ENCODE assay signal across 8 mouse cellular contexts in genomic region chr10:85013464-85013863, GRCm38 (mm10).
DNase-seq lines count a peak whose midpoint lies in the region; ATAC-seq and TF ChIP-seq lines count a peak whose summit lies in the region.

No protein-coding gene starts in this region.

- H3K9ac ChIP-seq in heart, embryonic 14.5 days (ENCODE audit: low read length), result no peak overlapping the region
- H3K9ac ChIP-seq in intestine, embryonic 16.5 days (ENCODE audit: low read depth, low read length), result no peak overlapping the region
- no peak overlapping the region for H3K9ac ChIP-seq in liver, embryonic 14.5 days (replicated peaks)
- H3K9ac ChIP-seq in neural tube, embryonic 11.5 days (ENCODE audit: low read length), result no peak overlapping the region

- peak; percentile 74 for TF ChIP-seq CTCF in Patski (IDR thresholded peaks at IDR 0.05)
- peak; percentile 87 for TF ChIP-seq CTCF in liver, embryonic 14.5 days (IDR thresholded peaks at IDR 0.05; ENCODE audit: low read depth)

- H3K4me2 ChIP-seq in heart, embryonic 14.5 days (ENCODE audit: low read length), result no peak overlapping the region
- H3K4me2 ChIP-seq in intestine, embryonic 16.5 days (ENCODE audit: low read depth, low read length), result no peak overlapping the region
- no peak overlapping the region for H3K4me2 ChIP-seq in liver, embryonic 14.5 days (ENCODE audit: low read depth)
- H3K4me2 ChIP-seq in neural tube, embryonic 11.5 days (ENCODE audit: low read depth), result no peak overlapping the region

- 11% methylated on average over 1 of the region's 1 CpGs for WGBS in heart, embryonic 14.5 days
- WGBS in intestine, embryonic 16.5 days, result 44% methylated on average over 1 of the region's 1 CpGs
- 13% methylated on average over 1 of the region's 1 CpGs for WGBS in liver, embryonic 14.5 days (ENCODE audit: insufficient replicate concordance)
- WGBS in neural tube, embryonic 11.5 days, result 29% methylated on average over 1 of the region's 1 CpGs

- no peak for DNase-seq in heart, adult 11 months
- no peak for DNase-seq in Patski (ENCODE audit: low read depth, low spot score)
- peak; percentile 68 for DNase-seq in embryo, embryonic 11 days
- DNase-seq in liver, embryonic 14.5 days (ENCODE audit: low read depth in 3 of 3, low spot score in 3 of 3), result no peak
- peak; percentile 48 for DNase-seq in neural tube, embryonic 11.5 days (ENCODE audit: low spot score)
- DNase-seq in thymus, postnatal 14 days, result peak; percentile 63

- TF ChIP-seq EP300 in liver, embryonic 14.5 days (IDR thresholded peaks at IDR 0.05; ENCODE audit: low read depth), result no peak

- no peaks in the 10 kb centered on the region for H3K27me3 ChIP-seq in heart, embryonic 14.5 days (ENCODE audit: control insufficient read depth, insufficient read depth, low read length)
- no peaks in the 10 kb centered on the region for H3K27me3 ChIP-seq in Patski
- H3K27me3 ChIP-seq in intestine, embryonic 16.5 days (replicated peaks; ENCODE audit: control insufficient read depth, insufficient read depth, low read length), result no peaks in the 10 kb centered on the region
- H3K27me3 ChIP-seq in liver, embryonic 14.5 days (ENCODE audit: control insufficient read depth, insufficient read depth, low read length), result no peaks in the 10 kb centered on the region
- no peaks in the 10 kb centered on the region for H3K27me3 ChIP-seq in neural tube, embryonic 11.5 days (ENCODE audit: control insufficient read depth, insufficient read depth, low read length)

- no peaks in the 10 kb centered on the region for H3K9me3 ChIP-seq in heart, embryonic 14.5 days (ENCODE audit: control insufficient read depth, low read length)
- no peaks in the 10 kb centered on the region for H3K9me3 ChIP-seq in intestine, embryonic 16.5 days (ENCODE audit: control insufficient read depth, low read length)
- no peaks in the 10 kb centered on the region for H3K9me3 ChIP-seq in liver, embryonic 14.5 days (ENCODE audit: control insufficient read depth, low read length)
- no peaks in the 10 kb centered on the region for H3K9me3 ChIP-seq in neural tube, embryonic 11.5 days (ENCODE audit: control insufficient read depth, low read length)

- H3K27ac ChIP-seq in heart, embryonic 14.5 days (replicated peaks in 1 of 2; ENCODE audit: control insufficient read depth in 1 of 2, insufficient read depth in 1 of 2, low read depth in 2 of 2, low read length in 2 of 2), result no peak overlapping the region
- no peak overlapping the region for H3K27ac ChIP-seq in intestine, embryonic 16.5 days (ENCODE audit: low read length)
- no peak overlapping the region for H3K27ac ChIP-seq in liver, embryonic 14.5 days
- no peak overlapping the region for H3K27ac ChIP-seq in neural tube, embryonic 11.5 days (ENCODE audit: low read depth, low read length)

- H3K4me3 ChIP-seq in heart, embryonic 14.5 days (ENCODE audit: control insufficient read depth in 1 of 2, insufficient read depth in 1 of 2, low read depth in 1 of 2, low read length in 2 of 2), result no peak overlapping the region
- H3K4me3 ChIP-seq in intestine, embryonic 16.5 days (ENCODE audit: low read length), result no peak overlapping the region
- H3K4me3 ChIP-seq in liver, embryonic 14.5 days (ENCODE audit: insufficient read depth in 1 of 2, low read depth in 2 of 2, low read length in 2 of 2), result no peak overlapping the region
- no peak overlapping the region for H3K4me3 ChIP-seq in neural tube, embryonic 11.5 days (ENCODE audit: low read depth, low read length)

- in situ Hi-C loops in Patski (cut with MboI; ENCODE audit: low pct_unique_long_range_greater_than_20kb), result no loop called here

- 0 out of 2 replicates have a peak, but pooled peaks have one; percentile 43 for ATAC-seq in heart, embryonic 14.5 days (ENCODE audit: insufficient number of reproducible peaks, insufficient read depth, low FRiP score, low read depth)
- no peak for ATAC-seq in Patski
- ATAC-seq in intestine, embryonic 16.5 days, result peak; percentile 31; the same call in 1 of the 2 replicates
- no peak; the same call in 1 of the 2 replicates for ATAC-seq in liver, embryonic 14.5 days (ENCODE audit: insufficient read depth)
- peak; percentile 77 for ATAC-seq in neural tube, embryonic 11.5 days (ENCODE audit: insufficient read depth, low FRiP score, low TSS enrichment)

- POLR2A ChIA-PET in Patski (lab: Charles Lee), result no interaction called here

- H3K4me1 ChIP-seq in heart, embryonic 14.5 days (ENCODE audit: control insufficient read depth in 2 of 2, insufficient read depth in 2 of 2, low read length in 2 of 2), result no peaks in the 10 kb centered on the region
- H3K4me1 ChIP-seq in intestine, embryonic 16.5 days (ENCODE audit: control insufficient read depth, insufficient read depth, low read length), result no peaks in the 10 kb centered on the region
- peaks cover 0 to 6% of the 10 kb centered on the region in 2 experiments; a peak in 1 of 4 replicates for H3K4me1 ChIP-seq in liver, embryonic 14.5 days (replicated peaks; ENCODE audit: control insufficient read depth in 2 of 2, insufficient read depth in 2 of 2, low read length in 1 of 2)
- H3K4me1 ChIP-seq in neural tube, embryonic 11.5 days (ENCODE audit: control insufficient read depth, insufficient read depth, low read length), result peaks cover 4% of the 10 kb centered on the region

- H3K36me3 ChIP-seq in heart, embryonic 14.5 days (ENCODE audit: control insufficient read depth, insufficient read depth, low read length), result peaks cover 60% of the 10 kb centered on the region
- H3K36me3 ChIP-seq in intestine, embryonic 16.5 days (ENCODE audit: control insufficient read depth, insufficient read depth, low read length), result no peaks in the 10 kb centered on the region; the same call in 1 of the 2 replicates
- no peaks in the 10 kb centered on the region for H3K36me3 ChIP-seq in liver, embryonic 14.5 days (replicated peaks; ENCODE audit: control insufficient read depth, insufficient read depth, low read depth)
- H3K36me3 ChIP-seq in neural tube, embryonic 11.5 days (ENCODE audit: control insufficient read depth, insufficient read depth, low read length), result no peaks in the 10 kb centered on the region

- CTCF ChIA-PET in Patski (lab: Charles Lee), result interaction anchor here (1.9 kb wide), 1 partner anchor 16 kb away, joined by 4 read pairs; no protein-coding TSS in a partner anchor

Comparison
In these comparisons a context has a peak if more than half of its experiments do, and no peak if none do; other contexts are left out.
1. ATAC-seq: peak in heart, embryonic 14.5 days (single experiment), intestine, embryonic 16.5 days (single experiment) and neural tube, embryonic 11.5 days (single experiment); none in Patski (single experiment) and liver, embryonic 14.5 days (single experiment).
2. DNase-seq: peak in embryo, embryonic 11 days (single experiment), neural tube, embryonic 11.5 days (single experiment) and thymus, postnatal 14 days (single experiment); none in heart, adult 11 months (single experiment), Patski (single experiment) and liver, embryonic 14.5 days (0 of 3).